Mouse (Mus musculus) granulocyte monocyte progenitor cell, adult 5-6 weeks (primary cell): Measurements from ENCODE around the gene Kprp. TPM values are rescaled to one million over a fixed set of nuclear protein-coding genes. Genes with fewer than 3 reads are reported as not detected.
"Not testable (repeated sequence)": the region's sequence is repeated elsewhere in the genome, so short reads cannot be mapped to it uniquely, and the experiment has no call there.

ENCODE experiments used
- ATAC-seq: replicated peaks from 2 replicates; pipeline ENCODE4 v1.8.0; 2016; ENCODE audit warnings: mild to moderate bottlenecking, moderate TSS enrichment, inconsistent platforms; ENCODE audit not compliant: poor library complexity, severe bottlenecking
- total RNA-seq, 2 experiments: library from RNA; stranded (forward) in 1 of 2; stranded (reverse) in 1 of 2; fragments of 200-712, 200-1000 nt in 1 of 2; fragments of >200 nt in 1 of 2; fragmentation: Nextera tagmentation in 1 of 2; gene quantifications; 2 replicates each; pipeline ENCODE4 v1.2.3; 2014 to 2017

Gene Kprp
- not detected in 2 replicates for total RNA-seq (2014; fragmentation: Nextera tagmentation)
- not detected in 2 replicates for total RNA-seq (2017)

GRCm38 (mm10) chr3:92827108-92827507 lies at the start of gene Kprp:
TSS of gene Kprp (minus strand) at chr3:92827247.
- no peak for ATAC-seq

- no peak for ATAC-seq
Measured at GRCm38 (mm10) chr3:92874180-92874579, 47.1 kb upstream of the Kprp start.

- ATAC-seq, result no peak
Measured at GRCm38 (mm10) chr3:92870116-92870515, 43.1 kb upstream of the Kprp start, which contains the start of gene 2310050C09Rik. TSS of gene 2310050C09Rik (minus strand) at chr3:92870216.

- ATAC-seq, result no peak
Measured at GRCm38 (mm10) chr3:92851186-92851585, 24.1 kb upstream of the Kprp start, which contains the start of gene Lce1l. TSS of gene Lce1l (minus strand) at chr3:92851286.

- no peak for ATAC-seq
Measured at GRCm38 (mm10) chr3:92825808-92826207, 1.2 kb downstream of the Kprp start.

GRCm38 (mm10) chr3:92816036-92816435 lies 11.0 kb downstream of the Kprp start:
- ATAC-seq, result not testable (repeated sequence)

- no peak for ATAC-seq
Measured at GRCm38 (mm10) chr3:92815581-92815980, 11.5 kb downstream of the Kprp start.

- no peak for ATAC-seq
Measured at GRCm38 (mm10) chr3:92807791-92808190, 19.3 kb downstream of the Kprp start, which contains the start of gene Lce1k. TSS of gene Lce1k (minus strand) at chr3:92807891.

- no peak for ATAC-seq
Measured at GRCm38 (mm10) chr3:92790414-92790813, 36.6 kb downstream of the Kprp start, which contains the start of gene Lce1j. TSS of gene Lce1j (minus strand) at chr3:92790514.

- ATAC-seq, result no peak
Measured at GRCm38 (mm10) chr3:92778799-92779198, 48.2 kb downstream of the Kprp start, which contains the start of gene Lce1i. TSS of gene Lce1i (minus strand) at chr3:92778899.

Other genes with a start within 250 kb of the Kprp start
- gene Smcp, start 238.2 kb downstream of the Kprp start, total RNA-seq (2014; fragmentation: Nextera tagmentation), result not detected in 2 replicates
- gene Smcp, start 238.2 kb downstream of the Kprp start, total RNA-seq (2017), result not detected in 2 replicates
- not detected in 2 replicates for gene 2210017I01Rik, start 219.8 kb downstream of the Kprp start, total RNA-seq (2014; fragmentation: Nextera tagmentation)
- gene 2210017I01Rik, start 219.8 kb downstream of the Kprp start, total RNA-seq (2017), result not detected in 2 replicates
- not detected in 2 replicates for gene Lce6a, start 205.6 kb downstream of the Kprp start, total RNA-seq (2014; fragmentation: Nextera tagmentation)
- not detected in 2 replicates for gene Lce6a, start 205.6 kb downstream of the Kprp start, total RNA-seq (2017)
- gene Lce1a1, start 178.9 kb downstream of the Kprp start, total RNA-seq (2014; fragmentation: Nextera tagmentation), result not detected in 2 replicates
- gene Lce1a1, start 178.9 kb downstream of the Kprp start, total RNA-seq (2017), result not detected in 2 replicates
- not detected in 2 replicates for gene Lce1b, start 170.3 kb downstream of the Kprp start, total RNA-seq (2014; fragmentation: Nextera tagmentation)
- not detected in 2 replicates for gene Lce1b, start 170.3 kb downstream of the Kprp start, total RNA-seq (2017)
- gene Lce1a2, start 156.9 kb downstream of the Kprp start, total RNA-seq (2014; fragmentation: Nextera tagmentation), result not detected in 2 replicates
- gene Lce1a2, start 156.9 kb downstream of the Kprp start, total RNA-seq (2017), result not detected in 2 replicates
- gene Lce1c, start 148.0 kb downstream of the Kprp start, total RNA-seq (2014; fragmentation: Nextera tagmentation), result not detected in 2 replicates
- gene Lce1c, start 148.0 kb downstream of the Kprp start, total RNA-seq (2017), result not detected in 2 replicates
- not detected in 2 replicates for gene Lce1d, start 140.0 kb downstream of the Kprp start, total RNA-seq (2014; fragmentation: Nextera tagmentation)
- gene Lce1d, start 140.0 kb downstream of the Kprp start, total RNA-seq (2017), result not detected in 2 replicates
- gene Lce1e, start 118.2 kb downstream of the Kprp start, total RNA-seq (2014; fragmentation: Nextera tagmentation), result not detected in 2 replicates
- not detected in 2 replicates for gene Lce1e, start 118.2 kb downstream of the Kprp start, total RNA-seq (2017)
- not detected in 2 replicates for gene Lce1f, start 106.9 kb downstream of the Kprp start, total RNA-seq (2014; fragmentation: Nextera tagmentation)
- gene Lce1f, start 106.9 kb downstream of the Kprp start, total RNA-seq (2017), result not detected in 2 replicates
- gene Gm38119, start 88.2 kb downstream of the Kprp start, total RNA-seq (2014; fragmentation: Nextera tagmentation), result not detected in 2 replicates
- gene Gm38119, start 88.2 kb downstream of the Kprp start, total RNA-seq (2017), result not detected in 2 replicates
- not detected in 2 replicates for gene Lce1g, start 74.9 kb downstream of the Kprp start, total RNA-seq (2014; fragmentation: Nextera tagmentation)
- not detected in 2 replicates for gene Lce1g, start 74.9 kb downstream of the Kprp start, total RNA-seq (2017)
- gene Lce1h, start 62.2 kb downstream of the Kprp start, total RNA-seq (2014; fragmentation: Nextera tagmentation), result not detected in 2 replicates
- not detected in 2 replicates for gene Lce1h, start 62.2 kb downstream of the Kprp start, total RNA-seq (2017)
- gene Lce1i, start 48.3 kb downstream of the Kprp start, total RNA-seq (2014; fragmentation: Nextera tagmentation), result not detected in 2 replicates
- gene Lce1i, start 48.3 kb downstream of the Kprp start, total RNA-seq (2017), result not detected in 2 replicates
- not detected in 2 replicates for gene Lce1j, start 36.7 kb downstream of the Kprp start, total RNA-seq (2014; fragmentation: Nextera tagmentation)
- not detected in 2 replicates for gene Lce1j, start 36.7 kb downstream of the Kprp start, total RNA-seq (2017)
- gene Lce1k, start 19.4 kb downstream of the Kprp start, total RNA-seq (2014; fragmentation: Nextera tagmentation), result not detected in 2 replicates
- gene Lce1k, start 19.4 kb downstream of the Kprp start, total RNA-seq (2017), result not detected in 2 replicates
- not detected in 2 replicates for gene Lce1l, start 24.0 kb upstream of the Kprp start, total RNA-seq (2014; fragmentation: Nextera tagmentation)
- gene Lce1l, start 24.0 kb upstream of the Kprp start, total RNA-seq (2017), result not detected in 2 replicates
- gene 2310050C09Rik, start 43.0 kb upstream of the Kprp start, total RNA-seq (2014; fragmentation: Nextera tagmentation), result not detected in 2 replicates
- not detected in 2 replicates for gene 2310050C09Rik, start 43.0 kb upstream of the Kprp start, total RNA-seq (2017)
- not detected in 2 replicates for gene Lce3a, start 99.0 kb upstream of the Kprp start, total RNA-seq (2014; fragmentation: Nextera tagmentation)
- not detected in 2 replicates for gene Lce3a, start 99.0 kb upstream of the Kprp start, total RNA-seq (2017)
- not detected in 2 replicates for gene Lce3b, start 105.7 kb upstream of the Kprp start, total RNA-seq (2014; fragmentation: Nextera tagmentation)
- not detected in 2 replicates for gene Lce3b, start 105.7 kb upstream of the Kprp start, total RNA-seq (2017)
- not detected in 2 replicates for gene Lce3c, start 117.2 kb upstream of the Kprp start, total RNA-seq (2014; fragmentation: Nextera tagmentation)
- gene Lce3c, start 117.2 kb upstream of the Kprp start, total RNA-seq (2017), result not detected in 2 replicates
- gene Lce3d, start 130.1 kb upstream of the Kprp start, total RNA-seq (2014; fragmentation: Nextera tagmentation), result not detected in 2 replicates
- gene Lce3d, start 130.1 kb upstream of the Kprp start, total RNA-seq (2017), result not detected in 2 replicates
- gene Lce3e, start 139.8 kb upstream of the Kprp start, total RNA-seq (2014; fragmentation: Nextera tagmentation), result not detected in 2 replicates
- not detected in 2 replicates for gene Lce3e, start 139.8 kb upstream of the Kprp start, total RNA-seq (2017)
- not detected in 2 replicates for gene Lce3f, start 165.0 kb upstream of the Kprp start, total RNA-seq (2014; fragmentation: Nextera tagmentation)
- gene Lce3f, start 165.0 kb upstream of the Kprp start, total RNA-seq (2017), result not detected in 2 replicates
- gene Crct1, start 188.4 kb upstream of the Kprp start, total RNA-seq (2014; fragmentation: Nextera tagmentation), result not detected in 2 replicates
- not detected in 2 replicates for gene Crct1, start 188.4 kb upstream of the Kprp start, total RNA-seq (2017)
- gene Lce1m, start 191.8 kb upstream of the Kprp start, total RNA-seq (2014; fragmentation: Nextera tagmentation), result not detected in 2 replicates
- not detected in 2 replicates for gene Lce1m, start 191.8 kb upstream of the Kprp start, total RNA-seq (2017)
- not detected in 2 replicates for gene Gm4858, start 241.6 kb upstream of the Kprp start, total RNA-seq (2014; fragmentation: Nextera tagmentation)
- gene Gm4858, start 241.6 kb upstream of the Kprp start, total RNA-seq (2017), result not detected in 2 replicates